Mouse (Mus musculus) G1E (cell line): ENCODE data around the gene Dock2.

Experiments
- CTCF ChIP-seq: IDR thresholded peaks from 2 replicates; pipeline ENCODE4 v1.5.1; 2012; ENCODE audit warnings: low read depth, low read length, inconsistent platforms, mixed read lengths
- TAL1 ChIP-seq: conservative IDR thresholded peaks from 2 replicates; pipeline ENCODE4 v1.6.1; 2012; ENCODE audit warnings: low read depth, low read length, inconsistent platforms, mixed read lengths

- TF ChIP-seq CTCF (no peak), TAL1 (no peak)
Measured at GRCm38 (mm10) chr11:34194158-34194941, 589.3 kb downstream of the Dock2 start.
